ENCODE assay signal across 47 mouse cellular contexts in genomic region chr7:10249146-10249545, GRCm38 (mm10). TPM values are rescaled to one million over a fixed set of nuclear protein-coding genes. Genes with fewer than 3 reads are reported as not detected.
"Had no signal": no experiment of that assay in that cellular context is flagged by ENCODE, and none has a peak within 500 bp of the region (broad histone marks: within the 10 kb centered on the region; RNA-seq: fewer than 3 reads in every experiment).

No protein-coding gene starts in this region.

- H3K4me3 ChIP-seq: left cerebral cortex, adult 2 months; limb, embryonic 10.5 days; limb, embryonic 12.5 days; limb, embryonic 13.5 days; limb, embryonic 15.5 days; liver, embryonic 12.5 days; liver, embryonic 13.5 days; liver, embryonic 15.5 days; lung, embryonic 15.5 days; megakaryocyte, embryonic 14.5 days; midbrain, embryonic 10.5 days; midbrain, embryonic 12.5 days; midbrain, embryonic 13.5 days; midbrain, embryonic 15.5 days; myocyte; neural tube, embryonic 12.5 days had no signal

- H3K36me3 ChIP-seq: limb, embryonic 10.5 days; limb, embryonic 12.5 days; limb, embryonic 13.5 days; limb, embryonic 15.5 days; liver, embryonic 12.5 days; liver, embryonic 13.5 days; liver, embryonic 15.5 days; lung, embryonic 15.5 days; midbrain, embryonic 10.5 days; midbrain, embryonic 12.5 days; midbrain, embryonic 13.5 days; midbrain, embryonic 15.5 days; neural tube, embryonic 12.5 days had no signal

- H3K9ac ChIP-seq: limb, embryonic 12.5 days; limb, embryonic 13.5 days; limb, embryonic 15.5 days; liver, embryonic 12.5 days; liver, embryonic 13.5 days; liver, embryonic 14.5 days; liver, embryonic 15.5 days; lung, embryonic 14.5 days; lung, embryonic 15.5 days; midbrain, embryonic 12.5 days; midbrain, embryonic 13.5 days; midbrain, embryonic 15.5 days; neural tube, embryonic 12.5 days had no signal

- H3K4me2 ChIP-seq: limb, embryonic 12.5 days; limb, embryonic 13.5 days; limb, embryonic 15.5 days; liver, embryonic 11.5 days; liver, embryonic 12.5 days; liver, embryonic 13.5 days; liver, embryonic 15.5 days; lung, embryonic 14.5 days; lung, embryonic 15.5 days; midbrain, embryonic 11.5 days; midbrain, embryonic 12.5 days; midbrain, embryonic 13.5 days; midbrain, embryonic 15.5 days; neural tube, embryonic 12.5 days had no signal

- DNase-seq: left cerebral cortex, postnatal 4 days; liver; liver, embryonic 13.5 days; lung, adult 18-20 months; lung, adult 2 months; lung, embryonic 14.5 days; lung, postnatal 10 days; lung, postnatal 14 days; lung, postnatal 36 days; lung, postnatal 4 days; midbrain, embryonic 14.5 days had no signal

- H3K27me3 ChIP-seq: limb, embryonic 12.5 days; limb, embryonic 13.5 days; limb, embryonic 15.5 days; liver, embryonic 12.5 days; liver, embryonic 13.5 days; liver, embryonic 15.5 days; lung, embryonic 15.5 days; megakaryocyte, embryonic 14.5 days; midbrain, embryonic 12.5 days; midbrain, embryonic 13.5 days; midbrain, embryonic 15.5 days; neural tube, embryonic 12.5 days had no signal

- H3K27ac ChIP-seq: left cerebral cortex, adult 2 months; limb, embryonic 10.5 days; limb, embryonic 12.5 days; limb, embryonic 13.5 days; limb, embryonic 15.5 days; liver, embryonic 12.5 days; liver, embryonic 13.5 days; liver, embryonic 14.5 days; liver, embryonic 15.5 days; lung, embryonic 15.5 days; macrophage; midbrain, embryonic 10.5 days; midbrain, embryonic 12.5 days; midbrain, embryonic 13.5 days; midbrain, embryonic 15.5 days; neural tube, embryonic 12.5 days had no signal

- ATAC-seq: liver, embryonic 12.5 days; lung, postnatal 0 days; midbrain, embryonic 13.5 days; midbrain, embryonic 15.5 days; midbrain, embryonic 16.5 days had no signal

- H3K4me1 ChIP-seq: limb, embryonic 10.5 days; limb, embryonic 12.5 days; limb, embryonic 13.5 days; limb, embryonic 15.5 days; liver, embryonic 12.5 days; liver, embryonic 13.5 days; liver, embryonic 15.5 days; lung, embryonic 15.5 days; megakaryocyte, embryonic 14.5 days; midbrain, embryonic 10.5 days; midbrain, embryonic 12.5 days; midbrain, embryonic 13.5 days; midbrain, embryonic 15.5 days; neural tube, embryonic 12.5 days had no signal

RNA-seq across cellular contexts. Expression of gene Vmn1r66, which starts 28.7 kb away (rescaled TPM):
- total RNA-seq: left cerebral cortex, adult 2 months; left cerebral cortex, adult 8-10 months; left cerebral cortex, postnatal 10 days; left cerebral cortex, postnatal 14 days; left cerebral cortex, postnatal 25 days; left cerebral cortex, postnatal 36 days; left cerebral cortex, postnatal 4 days; megakaryocyte progenitor cell, adult 5-6 weeks; megakaryocyte, adult 5-6 weeks; megakaryocyte-erythroid progenitor cell, adult 5-6 weeks; midbrain, postnatal 0 days; monocyte, adult 5-6 weeks had no signal
- polyA plus RNA-seq: limb, embryonic 10.5 days; limb, embryonic 11.5 days; limb, embryonic 12.5 days; limb, embryonic 13.5 days; limb, embryonic 14.5 days; limb, embryonic 15.5 days; liver, embryonic 11.5 days; liver, embryonic 12.5 days; liver, embryonic 13.5 days; liver, embryonic 14.5 days; liver, embryonic 15.5 days; liver, embryonic 16.5 days; lung, adult 2 months; lung, embryonic 14.5 days; lung, embryonic 15.5 days; lung, embryonic 16.5 days; lung, postnatal 0 days; macrophage; midbrain, embryonic 10.5 days; midbrain, embryonic 11.5 days; midbrain, embryonic 12.5 days; midbrain, embryonic 13.5 days; midbrain, embryonic 14.5 days; midbrain, embryonic 15.5 days; midbrain, embryonic 16.5 days; midbrain, postnatal 0 days; myocyte; neural tube, embryonic 11.5 days; neural tube, embryonic 12.5 days had no signal
